Comparison of ENCODE assay signal across 20 mouse cellular contexts in genomic region chr7:70032857-70033256, GRCm38 (mm10).
DNase-seq lines count a peak whose midpoint lies in the region; ATAC-seq lines count a peak whose summit lies in the region.
"Had no signal": no experiment of that assay in that cellular context is flagged by ENCODE, and none has a peak within 500 bp of the region (broad histone marks: within the 10 kb centered on the region; RNA-seq: fewer than 3 reads in every experiment).

No protein-coding gene starts in this region.

- no peak overlapping the region for H3K9ac ChIP-seq in hindbrain, embryonic 14.5 days
- H3K9ac ChIP-seq: embryonic facial prominence, embryonic 13.5 days; embryonic facial prominence, embryonic 15.5 days; forebrain, embryonic 13.5 days; forebrain, embryonic 15.5 days; forebrain, postnatal 0 days had no signal

- peak; percentile 8 for DNase-seq in adrenal gland, postnatal 14 days
- no peak for DNase-seq in adrenal gland, adult 18-20 months (ENCODE audit: low spot score in 2 of 2)
- DNase-seq in fat pad, adult 2 months (ENCODE audit: extremely low read depth, low read depth, low spot score) = peak; percentile 78
- DNase-seq in gonadal fat pad, adult 2 months (ENCODE audit: low read depth) = peak; percentile 83
- DNase-seq in hindbrain, embryonic 14.5 days (ENCODE audit: low spot score) = no peak
- DNase-seq: adrenal gland, adult 2 months; adrenal gland, postnatal 25 days; cerebellum, adult 11 months; cerebellum, adult 18-20 months; cerebellum, adult 8-10 months; cerebellum, adult 9-11 months; cerebellum, postnatal 14 days; cerebellum, postnatal 36 days; embryo, embryonic 11 days; forebrain, postnatal 0 days had no signal

- WGBS in hindbrain, embryonic 14.5 days = 96% methylated on average over 2 of the region's 2 CpGs

- H3K36me3 ChIP-seq in hindbrain, embryonic 14.5 days (replicated peaks; ENCODE audit: control insufficient read depth, insufficient read depth) = no peaks in the 10 kb centered on the region
- H3K36me3 ChIP-seq: embryonic facial prominence, embryonic 13.5 days; embryonic facial prominence, embryonic 15.5 days; forebrain, embryonic 15.5 days had no signal

- H3K9me3 ChIP-seq in hindbrain, embryonic 14.5 days (ENCODE audit: control insufficient read depth, low read length) = no peaks in the 10 kb centered on the region
- H3K9me3 ChIP-seq: embryonic facial prominence, embryonic 13.5 days; embryonic facial prominence, embryonic 15.5 days; forebrain, embryonic 13.5 days; forebrain, embryonic 15.5 days had no signal

- no peak overlapping the region for H3K27ac ChIP-seq in hindbrain, embryonic 14.5 days
- H3K27ac ChIP-seq: embryonic facial prominence, embryonic 13.5 days; embryonic facial prominence, embryonic 15.5 days; forebrain, embryonic 13.5 days; forebrain, embryonic 15.5 days had no signal

- H3K4me1 ChIP-seq in hindbrain, embryonic 14.5 days (replicated peaks; ENCODE audit: control insufficient read depth, insufficient read depth, low read length) = no peaks in the 10 kb centered on the region
- H3K4me1 ChIP-seq: embryonic facial prominence, embryonic 13.5 days; embryonic facial prominence, embryonic 15.5 days; forebrain, embryonic 13.5 days; forebrain, embryonic 15.5 days had no signal

- H3K4me3 ChIP-seq in hindbrain, embryonic 14.5 days (replicated peaks; ENCODE audit: low read length) = no peak overlapping the region
- H3K4me3 ChIP-seq: embryonic facial prominence, embryonic 13.5 days; embryonic facial prominence, embryonic 15.5 days; erythroblast, embryonic 14.5 days; forebrain, embryonic 13.5 days; forebrain, embryonic 15.5 days had no signal

- no peaks in the 10 kb centered on the region for H3K27me3 ChIP-seq in hindbrain, embryonic 14.5 days (ENCODE audit: control insufficient read depth, insufficient read depth, low read length)
- H3K27me3 ChIP-seq: embryonic facial prominence, embryonic 13.5 days; embryonic facial prominence, embryonic 15.5 days; forebrain, embryonic 13.5 days; forebrain, embryonic 15.5 days had no signal

- no peak for ATAC-seq in hindbrain, embryonic 14.5 days (ENCODE audit: low FRiP score)
- ATAC-seq: forebrain, embryonic 13.5 days; forebrain, embryonic 15.5 days; forebrain, postnatal 0 days had no signal

- H3K4me2 ChIP-seq in hindbrain, embryonic 14.5 days (replicated peaks) = no peak overlapping the region
- H3K4me2 ChIP-seq: embryonic facial prominence, embryonic 13.5 days; embryonic facial prominence, embryonic 15.5 days; forebrain, embryonic 13.5 days; forebrain, embryonic 15.5 days had no signal

Comparison
In these comparisons a context has a peak if more than half of its experiments do, and no peak if none do; other contexts are left out.
1. DNase-seq: peak in adrenal gland, postnatal 14 days (single experiment), fat pad, adult 2 months (single experiment) and gonadal fat pad, adult 2 months (single experiment); none in adrenal gland, adult 18-20 months (0 of 2) and hindbrain, embryonic 14.5 days (single experiment).